Mouse (Mus musculus) embryo, embryonic 10.5 days (tissue): Measurements from ENCODE around the gene Actn1.

Experiments
- DNase-seq: peaks from one replicate; pipeline ENCODE4 v3.0.0-alpha.2; 2015; ENCODE audit warnings: low spot score

The Actn1 gene

GRCm38 (mm10) chr12:80226101-80226500 is 34.1 kb downstream of the Actn1 start:
- DNase-seq, result no peak

- DNase-seq, result no peak
Measured at GRCm38 (mm10) chr12:80224241-80224731, 35.9 kb downstream of the Actn1 start.

- no peak for DNase-seq
Measured at GRCm38 (mm10) chr12:80223511-80223910, 36.7 kb downstream of the Actn1 start.

- DNase-seq, result no peak
Measured at GRCm38 (mm10) chr12:80222473-80222872, 37.7 kb downstream of the Actn1 start.

- DNase-seq, result no peak
Measured at GRCm38 (mm10) chr12:80220260-80221038, 39.7 kb downstream of the Actn1 start.

GRCm38 (mm10) chr12:80218784-80219183 is 41.4 kb downstream of the Actn1 start:
- DNase-seq, result no peak

- DNase-seq, result no peak
Measured at GRCm38 (mm10) chr12:80218045-80218611, 42.0 kb downstream of the Actn1 start.

GRCm38 (mm10) chr12:80217049-80217448 is 43.1 kb downstream of the Actn1 start:
- DNase-seq, result no peak

GRCm38 (mm10) chr12:80216258-80216881 is 43.8 kb downstream of the Actn1 start:
- DNase-seq, result no peak

- no peak for DNase-seq
Measured at GRCm38 (mm10) chr12:80213810-80214209, 46.4 kb downstream of the Actn1 start.

GRCm38 (mm10) chr12:80213263-80213662 is 46.9 kb downstream of the Actn1 start:
- no peak for DNase-seq

GRCm38 (mm10) chr12:80210791-80211612 is 49.2 kb downstream of the Actn1 start:
- DNase-seq, result no peak

- DNase-seq, result no peak
Measured at GRCm38 (mm10) chr12:80209914-80210313, 50.3 kb downstream of the Actn1 start.

- DNase-seq, result peak; percentile 48
Measured at GRCm38 (mm10) chr12:80208126-80208820, 51.9 kb downstream of the Actn1 start.

GRCm38 (mm10) chr12:80203284-80203683 is 56.9 kb downstream of the Actn1 start:
- no peak for DNase-seq

- no peak for DNase-seq
Measured at GRCm38 (mm10) chr12:80199738-80200137, 60.4 kb downstream of the Actn1 start.

- peak; percentile 90 for DNase-seq
Measured at GRCm38 (mm10) chr12:80198487-80198886, 61.7 kb downstream of the Actn1 start.

- DNase-seq, result peak; percentile 81
Measured at GRCm38 (mm10) chr12:80197343-80197742, 62.8 kb downstream of the Actn1 start.

- DNase-seq, result no peak
Measured at GRCm38 (mm10) chr12:80191806-80192205, 68.4 kb downstream of the Actn1 start.

GRCm38 (mm10) chr12:80191371-80191770 is 68.8 kb downstream of the Actn1 start:
- DNase-seq, result peak; percentile 43

GRCm38 (mm10) chr12:80190915-80191314 is 69.3 kb downstream of the Actn1 start:
- DNase-seq, result no peak

- DNase-seq, result no peak
Measured at GRCm38 (mm10) chr12:80184041-80184440, 76.1 kb downstream of the Actn1 start.
